Mouse (Mus musculus): ENCODE measurements around the gene Gm5930. TPM values are rescaled to one million over a fixed set of nuclear protein-coding genes. Genes with fewer than 3 reads are reported as not detected.
"Not testable (repeated sequence)": the region's sequence is repeated elsewhere in the genome, so short reads cannot be mapped to it uniquely, and the experiment has no call there.

Gm5930 gene
- not detected for polyA plus RNA-seq (2017; shearing (Covaris generic))

DNA sequence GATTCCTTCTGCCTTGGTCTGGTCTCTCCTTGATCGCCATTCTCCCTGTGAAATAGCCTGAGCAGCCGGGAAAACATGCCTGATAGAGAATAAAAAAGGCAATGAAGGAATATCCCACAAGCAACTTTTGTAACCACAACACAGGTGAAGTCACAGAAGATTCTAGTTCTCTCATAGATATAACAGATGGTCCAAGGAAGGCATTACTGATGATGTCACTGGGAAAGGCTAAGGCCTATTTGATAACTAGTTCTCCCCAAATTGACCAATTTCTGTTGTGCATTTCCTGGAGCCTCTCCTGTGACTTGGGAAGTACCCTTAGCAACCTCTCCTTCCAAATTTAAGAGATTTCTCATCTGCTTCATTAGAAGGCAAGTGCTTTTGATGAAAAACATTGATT, at the start of gene Gm5930:
Gene Gm5930, minus strand, starts transcription at position 101 of the 400 bp plus-strand sequence.
- not testable (repeated sequence) for ATAC-seq

DNA sequence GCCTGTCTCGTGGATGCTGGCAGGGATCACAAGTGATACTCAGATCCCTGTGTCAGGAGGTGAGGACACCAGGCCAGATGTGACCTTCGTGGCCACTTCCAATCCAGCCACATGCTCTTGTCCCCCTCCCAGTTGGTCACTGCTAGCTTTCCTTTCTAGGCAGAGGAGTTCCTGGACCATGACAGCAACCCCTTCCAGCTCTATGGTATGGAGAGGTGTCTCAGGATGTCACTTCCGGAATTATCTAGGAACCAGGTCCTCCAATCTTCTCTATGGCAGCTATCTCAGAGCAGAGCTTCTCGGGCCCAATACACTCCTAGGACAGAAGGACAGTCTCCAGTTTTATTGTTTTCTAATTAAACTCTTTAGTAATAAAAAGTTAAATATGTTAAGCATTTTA, 45.8 kb upstream of the Gm5930 start:
- ATAC-seq = not testable (repeated sequence)

DNA sequence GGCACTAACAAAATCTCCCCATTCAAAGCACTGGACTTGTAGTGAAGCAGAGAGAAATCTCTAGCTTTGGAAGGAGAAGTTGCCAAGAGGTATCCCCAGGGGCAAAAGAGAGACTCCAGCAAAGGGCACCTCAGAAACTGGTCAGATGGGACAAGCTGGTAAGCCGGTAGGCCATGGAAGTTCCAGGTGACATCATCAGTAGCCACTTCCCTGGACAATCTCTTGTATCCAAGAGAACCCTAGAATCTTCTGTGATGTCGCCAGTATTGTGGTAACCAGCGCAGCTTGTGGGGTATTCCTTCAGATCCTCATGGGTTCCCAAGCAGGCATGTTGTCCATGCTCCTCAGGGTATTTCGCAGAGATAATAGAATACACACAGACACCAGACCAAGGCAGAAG, 26.7 kb upstream of the Gm5930 start, which contains the start of gene Gm8229:
Gene Gm8229, plus strand, starts transcription at position 301 of the 400 bp plus-strand sequence.
- ATAC-seq = not testable (repeated sequence)

DNA sequence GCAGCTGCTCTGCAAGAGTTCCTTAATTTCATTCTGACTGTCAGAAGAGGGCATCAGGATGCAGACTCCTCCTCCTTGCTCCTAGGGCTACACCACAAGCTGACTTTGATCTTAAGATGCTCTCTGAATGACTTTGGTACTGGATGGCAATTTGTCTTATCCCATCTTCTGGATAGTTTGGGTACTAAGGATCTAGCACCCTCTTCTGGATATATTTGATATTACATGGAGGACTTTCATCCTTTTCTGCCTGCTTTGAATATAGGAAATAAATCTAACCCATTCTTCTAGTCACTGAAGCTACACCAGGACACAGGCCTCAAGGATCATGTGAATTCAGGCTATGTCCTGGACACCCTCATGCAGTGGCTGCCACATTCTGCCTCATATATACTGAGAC, 23.9 kb upstream of the Gm5930 start:
- ATAC-seq = not testable (repeated sequence)

DNA sequence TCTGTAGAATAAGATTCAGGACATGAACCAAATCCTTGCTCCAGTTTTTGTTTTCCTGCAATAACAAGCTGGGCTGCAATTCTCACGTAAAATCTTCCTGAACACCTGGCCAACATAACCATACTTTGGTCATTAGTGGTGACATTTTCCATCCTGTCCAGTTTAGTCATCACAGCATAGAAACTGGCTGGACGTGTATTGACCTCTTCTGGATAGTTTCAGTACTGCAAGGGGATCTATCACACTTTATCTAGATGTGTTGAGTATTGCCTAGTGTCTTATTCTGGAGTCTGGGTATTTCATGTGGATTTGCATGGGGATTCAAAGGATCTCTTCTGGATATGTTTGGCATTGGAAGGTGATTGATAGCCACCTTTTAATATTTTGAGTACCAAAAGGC, 23.0 kb upstream of the Gm5930 start:
- ATAC-seq = not testable (repeated sequence)

DNA sequence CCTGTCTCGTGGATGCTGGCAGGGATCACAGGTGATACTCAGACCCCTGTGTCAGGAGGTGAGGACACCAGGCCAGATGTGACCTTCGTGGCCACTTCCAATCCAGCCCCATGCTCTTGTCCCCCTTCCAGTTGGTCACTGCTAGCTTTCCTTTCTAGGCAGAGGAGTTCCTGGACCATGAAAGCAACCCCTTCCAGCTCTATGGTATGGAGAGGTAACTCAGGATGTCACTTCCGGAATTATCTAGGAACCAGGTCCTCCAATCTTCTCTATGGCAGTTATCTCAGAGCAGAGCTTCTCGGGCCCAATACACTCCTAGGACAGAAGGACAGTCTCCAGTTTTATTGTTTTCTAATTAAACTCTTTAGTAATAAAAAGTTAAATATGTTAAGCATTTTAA, 26.3 kb downstream of the Gm5930 start:
- ATAC-seq = not testable (repeated sequence)

DNA sequence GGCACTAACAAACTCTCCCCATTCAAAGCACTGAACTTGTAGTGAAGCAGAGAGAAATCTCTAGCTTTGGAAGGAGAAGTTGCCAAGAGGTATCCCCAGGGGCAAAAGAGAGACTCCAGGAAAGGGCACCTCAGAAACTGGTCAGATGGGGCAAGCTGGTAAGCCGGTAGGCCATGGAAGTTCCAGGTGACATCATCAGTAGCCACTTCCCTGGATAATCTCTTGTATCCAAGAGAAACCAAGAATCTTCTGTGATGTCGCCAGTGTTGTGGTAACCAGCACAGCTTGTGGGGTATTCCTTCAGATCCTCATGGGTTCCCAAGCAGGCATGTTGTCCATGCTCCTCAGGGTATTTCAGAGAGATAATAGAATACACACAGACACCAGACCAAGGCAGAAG, 53.1 kb downstream of the Gm5930 start, which contains the start of gene Gm8220:
Gene Gm8220, plus strand, starts transcription at position 301 of the 400 bp plus-strand sequence.
- ATAC-seq = not testable (repeated sequence)

Other genes starting within 250 kb of the Gm5930 start
- gene Ear2, start 235.9 kb downstream of the Gm5930 start, polyA plus RNA-seq (2017; shearing (Covaris generic)) = under 1 TPM in 1 of 2 experiments, not detected in 1; 0.79 TPM
- not detected for gene Gm3327, start 214.7 kb downstream of the Gm5930 start, polyA plus RNA-seq (2017; shearing (Covaris generic))
- not detected for gene Gm8212, start 140.9 kb downstream of the Gm5930 start, polyA plus RNA-seq (2017; shearing (Covaris generic))
- gene 4930503E14Rik, start 125.3 kb downstream of the Gm5930 start, polyA plus RNA-seq (2017; shearing (Covaris generic)) = not detected
- not detected for gene Gm8220, start 53.0 kb downstream of the Gm5930 start, polyA plus RNA-seq (2017; shearing (Covaris generic))
- not detected for gene Gm8229, start 26.8 kb upstream of the Gm5930 start, polyA plus RNA-seq (2017; shearing (Covaris generic))
- not detected for gene Gm3371, start 72.1 kb upstream of the Gm5930 start, polyA plus RNA-seq (2017; shearing (Covaris generic))
- not detected for gene Gm8232, start 95.1 kb upstream of the Gm5930 start, polyA plus RNA-seq (2017; shearing (Covaris generic))
- not detected for gene BC061237, start 153.9 kb upstream of the Gm5930 start, polyA plus RNA-seq (2017; shearing (Covaris generic))
- gene Gm17093, start 179.7 kb upstream of the Gm5930 start, polyA plus RNA-seq (2017; shearing (Covaris generic)) = not detected
- gene Gm8247, start 244.6 kb upstream of the Gm5930 start, polyA plus RNA-seq (2017; shearing (Covaris generic)) = not detected